Mouse (Mus musculus): Measurements from ENCODE around the gene 2300002M23Rik.
A peak's percentile ranks its signal among the peaks of the same experiment; 100 is the strongest.

2300002M23Rik gene

DNA sequence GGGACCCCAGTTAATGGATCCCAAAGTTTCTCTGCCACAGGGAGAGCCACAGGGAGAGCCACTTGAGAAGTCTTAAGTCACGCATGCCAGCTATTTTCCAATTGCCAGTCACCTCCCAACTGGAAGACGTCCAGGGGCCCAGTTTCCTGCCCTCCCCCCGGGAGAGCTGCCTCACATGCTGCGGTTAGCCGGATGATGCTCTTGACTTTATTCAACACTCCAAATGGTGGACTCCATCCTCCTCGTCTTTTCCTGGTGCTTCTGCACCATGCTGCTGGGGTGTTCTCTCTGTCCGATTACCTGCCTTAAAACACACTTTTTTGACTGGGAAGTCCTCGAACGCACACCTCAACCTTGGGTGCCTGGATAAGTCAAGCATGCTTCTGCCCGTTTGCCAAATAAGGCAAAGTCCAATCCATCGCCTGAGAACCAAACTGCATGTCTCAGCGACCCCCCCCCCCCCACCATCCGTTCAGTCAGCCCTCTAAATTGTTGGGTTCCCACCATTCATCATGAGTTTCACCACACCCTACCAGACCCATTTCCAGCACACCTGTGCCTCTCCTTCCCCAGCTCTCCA lies 11.0 kb upstream of the 2300002M23Rik start:
- DNase-seq (ENCODE audit: low spot score), result no peak

DNA sequence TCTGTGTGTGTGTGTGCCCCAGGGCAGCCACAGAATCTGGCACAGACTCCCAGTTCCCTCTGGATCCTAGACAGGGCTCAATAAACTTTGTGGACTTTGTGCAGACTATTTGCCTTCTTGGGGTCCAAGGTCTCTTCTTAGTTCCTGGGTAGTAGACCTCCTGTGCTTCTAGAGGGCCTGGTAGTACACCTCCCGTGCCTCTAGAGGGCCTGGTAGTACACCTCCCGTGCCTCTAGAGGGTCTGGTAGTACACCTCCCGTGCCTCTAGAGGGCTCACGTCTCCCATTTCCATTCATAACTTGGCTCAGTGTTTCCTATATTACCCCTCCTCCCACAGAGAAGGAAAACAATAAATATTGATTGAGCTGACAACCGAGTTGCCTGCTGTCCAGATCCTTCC lies 10.4 kb upstream of the 2300002M23Rik start:
- DNase-seq (ENCODE audit: low spot score), result no peak

DNA sequence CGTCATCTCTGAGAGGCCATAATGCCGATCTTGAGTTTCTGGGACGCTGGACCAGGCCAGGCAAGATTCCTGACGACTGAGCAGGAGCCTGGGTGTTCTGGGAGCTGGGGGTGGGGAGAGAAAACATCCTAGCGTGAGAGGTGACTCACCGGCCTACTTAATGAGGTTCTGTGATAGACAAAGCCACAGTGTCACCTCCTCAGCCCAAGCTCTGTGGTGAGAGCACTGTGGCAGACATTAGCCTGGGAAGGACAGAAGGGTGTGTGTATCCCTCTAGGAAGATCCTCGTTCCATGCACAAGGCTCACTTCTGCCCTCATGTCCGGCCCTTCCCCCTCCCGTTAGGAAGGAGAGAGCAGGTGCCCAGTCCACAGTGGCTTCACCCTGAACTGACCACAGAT lies 9.9 kb upstream of the 2300002M23Rik start:
- no peak for DNase-seq (ENCODE audit: low spot score)

DNA sequence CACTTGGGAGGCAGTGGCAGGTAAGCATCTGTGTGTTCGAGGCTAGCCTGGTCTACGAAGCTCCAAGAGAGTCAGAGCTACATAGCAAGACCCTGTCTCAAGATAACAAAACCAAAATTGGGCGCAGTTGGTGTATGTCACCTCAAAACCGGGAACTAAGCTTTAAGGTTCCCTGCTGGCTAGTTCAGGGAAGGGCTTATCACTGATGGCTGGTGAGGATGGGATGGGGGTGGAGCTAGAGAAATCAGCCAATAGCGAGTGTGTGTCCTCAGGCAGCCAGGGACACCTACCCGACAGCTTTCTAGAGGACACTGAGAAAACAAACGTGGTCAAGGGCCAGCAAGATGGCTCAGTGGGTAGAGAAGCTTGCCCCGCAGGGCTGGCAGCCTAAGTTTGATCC lies 9.0 kb upstream of the 2300002M23Rik start:
- no peak for DNase-seq (ENCODE audit: low spot score)

DNA sequence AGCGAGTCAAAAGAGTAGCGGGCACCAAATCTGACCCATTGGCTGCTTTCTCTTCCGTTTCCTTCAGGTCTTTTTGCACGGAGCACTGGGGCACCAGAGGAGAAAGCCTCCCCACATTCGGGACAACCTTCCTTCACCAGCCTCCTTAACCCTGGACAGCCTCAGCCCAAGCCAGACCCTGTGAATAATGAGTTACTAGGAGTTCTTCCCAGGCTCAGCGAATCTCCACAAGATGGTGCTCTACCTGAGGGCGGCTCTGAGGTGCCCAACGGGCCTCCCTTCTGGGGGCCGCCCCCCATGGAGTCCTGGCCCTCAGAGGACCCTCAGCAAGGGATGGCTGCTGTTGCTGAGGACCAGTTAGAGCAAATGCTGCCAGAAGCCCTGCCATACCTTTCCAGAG lies 517 bp downstream of the 2300002M23Rik start:
- no peak for DNase-seq (ENCODE audit: low spot score)

DNA sequence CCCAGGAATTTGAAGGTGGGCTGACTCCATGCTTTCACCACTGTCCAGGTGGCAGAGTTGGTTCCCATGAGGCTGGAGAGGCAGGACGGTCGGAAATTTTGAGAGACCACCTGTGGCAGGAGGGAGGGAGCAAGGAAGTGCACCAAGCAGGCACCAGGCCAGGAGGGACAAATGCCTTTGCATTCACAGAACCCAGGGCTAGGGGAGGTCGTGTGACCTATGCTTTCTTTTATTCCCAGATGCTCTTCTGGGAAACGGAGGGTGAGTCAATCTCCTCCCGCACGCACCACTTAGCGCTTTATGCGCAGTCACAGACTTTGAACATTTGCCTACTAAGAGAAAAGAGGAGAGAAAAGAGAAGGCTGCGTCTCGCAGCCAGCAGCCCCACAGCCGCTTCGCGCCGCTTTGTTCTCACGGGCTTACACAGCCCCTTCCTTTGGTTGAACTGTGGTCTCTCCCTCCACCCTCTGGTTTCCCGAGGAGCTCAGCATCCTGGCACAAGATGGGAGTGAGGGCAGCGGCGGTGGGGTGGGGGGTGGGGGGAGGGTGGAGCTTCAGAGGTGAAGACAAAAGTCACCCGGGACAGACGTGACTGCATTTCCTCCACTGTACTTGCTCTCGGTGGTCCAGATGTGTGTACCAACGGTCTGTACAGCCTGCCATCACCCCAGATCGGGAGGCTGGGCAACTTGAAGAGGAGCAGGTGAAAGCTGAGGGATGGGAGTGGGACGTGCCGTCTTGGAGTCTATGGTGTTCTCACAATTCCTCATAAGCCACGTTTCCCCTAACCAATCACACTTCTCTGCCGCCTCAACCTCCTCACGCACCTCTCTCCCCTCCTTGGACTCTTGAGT lies 2.1 kb downstream of the 2300002M23Rik start:
- no peak for DNase-seq (ENCODE audit: low spot score)

DNA sequence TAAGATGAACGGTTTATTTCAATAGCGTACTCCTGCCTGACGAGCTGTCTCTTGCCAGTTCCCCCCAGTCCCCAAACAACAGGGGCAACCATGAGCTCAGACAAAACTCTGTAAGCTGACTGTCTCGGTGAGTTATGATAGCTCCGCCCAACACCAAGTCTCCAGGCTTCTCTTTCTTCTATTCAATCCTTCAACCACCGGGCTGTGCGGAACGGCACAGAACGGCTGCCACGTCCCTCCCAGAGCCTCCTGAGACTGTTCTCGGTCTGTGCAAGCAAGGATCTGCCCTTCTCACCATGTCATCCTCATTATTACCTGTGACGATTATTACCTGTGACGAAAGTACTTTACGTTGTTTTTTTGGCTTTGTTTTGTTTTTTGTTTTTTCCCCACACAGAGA lies 3.6 kb downstream of the 2300002M23Rik start:
- DNase-seq (ENCODE audit: low spot score), result no peak

DNA sequence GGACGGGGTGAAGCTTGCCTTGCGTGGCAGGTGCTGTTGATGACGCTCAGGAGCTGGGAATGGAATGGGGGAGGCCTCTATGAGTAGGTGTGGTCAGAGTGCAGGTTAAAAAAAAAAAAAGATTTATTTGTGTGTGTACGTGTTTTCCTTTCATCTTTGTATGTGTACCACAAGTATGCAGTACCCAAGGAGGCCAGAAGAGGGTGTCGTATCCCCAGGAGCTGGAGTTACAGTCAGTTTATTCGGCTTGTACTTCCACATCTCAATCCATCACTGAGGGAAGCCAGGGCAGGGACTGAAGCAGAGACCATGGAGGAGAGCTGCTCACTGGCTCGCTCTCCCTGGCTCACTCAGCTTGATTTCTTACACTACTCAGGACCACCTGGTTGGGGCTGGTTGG lies 4.2 kb downstream of the 2300002M23Rik start:
- no peak for DNase-seq (ENCODE audit: low spot score)

DNA sequence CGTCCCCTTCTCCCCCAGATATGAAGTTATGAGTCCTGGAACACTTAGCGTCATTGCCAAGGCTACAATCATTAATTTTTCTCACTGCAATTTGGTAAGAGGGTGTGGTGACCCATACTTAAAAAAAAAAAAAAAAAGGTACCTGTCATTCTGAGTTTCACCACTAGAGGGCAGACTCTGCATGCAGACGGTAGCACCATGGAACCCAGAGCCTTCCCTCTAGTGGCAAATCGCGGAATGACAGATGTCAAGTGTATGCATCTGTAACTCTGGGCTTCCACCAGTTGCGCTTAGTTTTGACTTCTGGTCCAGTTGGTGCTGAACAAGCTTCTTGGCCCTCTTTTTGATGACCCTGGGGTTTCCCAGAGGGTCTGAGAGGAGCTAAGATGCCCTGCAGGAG lies 11.0 kb downstream of the 2300002M23Rik start:
- DNase-seq (ENCODE audit: low spot score), result peak; percentile 42

DNA sequence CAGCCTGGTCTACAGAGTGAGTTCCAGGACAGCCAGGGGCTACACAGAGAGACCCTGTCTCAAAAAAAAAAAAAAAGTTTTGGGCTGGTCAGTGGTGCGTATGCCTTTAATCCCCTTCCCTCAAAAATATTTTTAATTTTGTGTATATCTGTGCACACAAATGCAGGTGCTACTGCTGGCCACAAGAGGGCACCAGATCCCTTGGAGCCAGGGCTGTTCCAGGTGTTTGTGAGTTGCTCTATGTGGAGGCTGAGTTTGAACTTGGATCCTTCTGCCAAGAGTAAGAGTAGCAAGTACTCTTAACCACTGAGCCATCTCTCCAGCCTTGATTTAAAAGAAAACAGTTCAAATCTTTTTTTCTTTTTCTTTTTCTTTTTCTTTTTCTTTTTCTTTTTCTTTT lies 15.7 kb downstream of the 2300002M23Rik start:
- DNase-seq (ENCODE audit: low spot score), result no peak

DNA sequence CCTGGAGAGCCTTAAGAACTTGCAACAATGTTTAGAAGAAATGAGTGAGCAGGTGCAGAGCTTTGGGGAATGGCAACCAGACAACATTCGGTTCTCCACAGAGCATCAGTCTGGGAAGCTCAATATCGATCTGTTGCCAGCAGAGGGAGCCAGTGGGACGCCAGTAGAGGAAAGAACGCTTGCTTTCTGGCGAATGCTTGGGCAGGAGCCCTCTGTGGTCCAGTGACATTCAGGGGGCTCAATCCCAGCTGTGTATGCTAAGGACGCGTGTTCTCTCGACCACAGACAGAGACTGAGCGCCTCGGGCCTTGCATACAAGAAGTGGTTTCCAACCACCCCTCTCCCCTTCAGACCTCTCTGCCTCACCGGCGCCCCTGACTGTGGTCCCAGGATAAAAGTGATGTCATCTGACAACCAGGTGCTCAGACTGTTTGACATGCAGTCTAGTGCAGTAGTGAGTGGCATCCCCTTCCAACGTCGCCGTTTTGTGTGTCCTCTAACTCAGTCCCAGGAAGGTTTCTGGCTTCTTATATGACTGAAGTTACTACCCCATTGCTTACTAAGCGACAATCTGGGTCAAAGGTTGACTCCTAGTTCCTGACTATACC lies 17.2 kb downstream of the 2300002M23Rik start:
- DNase-seq (ENCODE audit: low spot score), result peak; percentile 62

DNA sequence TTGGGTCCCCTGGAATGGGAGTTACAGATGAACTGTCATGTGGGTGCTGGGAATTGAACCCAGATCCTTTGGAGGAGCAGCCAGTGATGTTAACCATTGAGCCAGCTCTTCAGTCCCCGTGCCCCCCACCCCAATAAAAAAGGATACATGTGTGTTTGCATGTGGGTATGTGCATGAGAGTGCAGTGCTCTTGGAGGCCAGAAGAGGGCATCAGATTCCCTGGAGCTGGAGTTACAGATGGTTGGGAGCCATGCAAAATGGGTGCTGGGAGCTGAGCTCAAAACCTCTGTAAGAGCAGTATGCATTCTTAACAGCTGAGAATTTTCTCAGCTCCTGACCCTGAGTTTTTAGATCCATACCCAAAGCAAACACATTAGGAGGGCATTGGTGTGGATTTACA lies 20.0 kb downstream of the 2300002M23Rik start:
- no peak for DNase-seq (ENCODE audit: low spot score)

DNA sequence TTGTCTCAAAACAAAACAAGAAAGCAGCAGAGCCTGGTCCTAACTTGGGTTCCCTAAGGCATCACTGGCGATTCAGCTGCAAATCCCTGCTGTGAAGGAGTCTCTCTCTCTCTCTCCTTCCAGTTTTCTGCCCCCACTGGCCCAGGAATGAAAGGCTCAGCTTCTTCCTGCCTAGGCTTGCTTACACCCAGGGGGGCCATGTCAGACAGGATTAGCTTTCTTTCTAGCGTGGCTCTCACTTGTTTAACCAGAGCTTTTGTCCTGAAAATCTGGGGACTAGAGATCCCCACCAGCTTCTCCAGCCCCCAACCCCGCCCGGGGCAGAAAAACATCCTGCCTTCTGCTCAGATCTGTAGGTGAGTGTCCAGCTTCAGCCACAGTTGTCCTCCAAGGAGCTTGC lies 21.1 kb downstream of the 2300002M23Rik start:
- DNase-seq (ENCODE audit: low spot score), result no peak

DNA sequence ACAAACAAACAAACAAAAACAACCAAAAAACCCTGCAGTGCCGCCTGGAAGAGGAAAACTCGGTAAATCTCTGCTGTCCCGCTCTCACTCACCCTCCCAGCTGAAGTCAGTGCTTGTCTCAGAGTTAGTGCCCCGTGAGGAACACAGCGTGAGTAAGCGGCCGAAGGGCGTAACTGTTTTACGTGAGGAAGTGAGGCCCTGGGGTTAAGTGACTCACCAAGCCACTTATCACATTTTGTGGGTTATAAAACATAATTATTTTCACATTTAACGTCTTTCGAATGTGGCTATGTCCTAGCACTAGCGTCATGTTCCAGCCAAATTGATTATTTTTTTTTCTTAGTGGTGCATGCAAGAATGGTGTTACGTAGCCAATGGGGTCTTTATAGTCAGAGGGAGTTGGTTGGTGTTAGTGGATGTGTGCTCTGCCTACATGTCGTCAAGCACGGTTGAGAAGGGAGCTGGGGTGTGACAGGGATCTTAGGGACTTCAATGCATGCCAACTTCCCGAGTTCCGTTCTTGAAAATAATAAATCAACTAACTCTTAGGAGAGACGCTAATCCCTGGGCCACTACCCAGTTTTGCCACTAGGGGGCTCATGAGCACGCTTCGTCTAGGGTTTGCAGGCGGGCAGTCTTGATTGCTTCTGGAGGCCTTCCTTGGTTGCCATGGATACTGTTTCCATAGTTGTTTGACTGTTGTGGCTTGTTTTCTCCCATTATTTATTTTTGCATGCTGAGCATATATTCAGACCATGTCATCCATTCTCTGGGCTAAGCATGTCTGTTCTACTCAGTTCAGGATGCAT lies 23.4 kb downstream of the 2300002M23Rik start:
- peak; percentile 51 for DNase-seq (ENCODE audit: low spot score)

DNA sequence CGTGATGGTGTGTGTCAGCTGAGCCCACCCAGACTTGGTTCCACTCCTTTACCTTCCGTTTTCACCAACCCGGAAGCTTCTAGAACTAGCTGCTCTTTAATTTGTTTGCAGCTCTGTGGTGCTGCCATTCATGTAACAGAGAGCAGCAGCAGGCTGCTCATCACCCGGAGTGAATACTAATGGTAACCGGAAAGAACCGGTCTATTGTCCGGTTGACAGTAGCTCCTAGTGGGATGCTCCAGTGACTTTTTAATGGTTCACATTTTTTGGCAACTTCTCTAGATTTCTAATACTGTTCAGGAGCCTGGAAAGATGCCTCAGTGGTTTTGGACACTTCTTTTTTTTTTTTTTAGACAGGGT lies 23.9 kb downstream of the 2300002M23Rik start:
- DNase-seq (ENCODE audit: low spot score), result no peak

DNA sequence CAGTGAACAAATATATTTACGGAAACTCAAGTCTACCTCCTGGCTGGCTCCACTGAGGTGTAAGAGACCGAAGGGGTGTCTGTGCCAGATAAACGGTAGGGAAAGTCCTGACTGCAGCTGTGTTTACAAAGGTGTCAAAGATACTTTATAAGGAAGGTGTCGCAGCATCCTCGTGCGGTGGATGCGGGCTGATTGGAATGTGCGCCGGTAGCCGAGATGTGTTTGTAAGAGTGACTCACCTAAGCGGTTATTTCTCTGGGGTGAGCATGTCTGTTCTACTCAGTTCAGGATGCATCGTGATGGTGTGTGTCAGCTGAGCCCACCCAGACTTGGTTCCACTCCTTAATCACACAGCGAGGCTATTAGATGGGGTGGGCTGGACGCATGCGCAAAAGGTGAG lies 24.5 kb downstream of the 2300002M23Rik start:
- DNase-seq (ENCODE audit: low spot score), result no peak

DNA sequence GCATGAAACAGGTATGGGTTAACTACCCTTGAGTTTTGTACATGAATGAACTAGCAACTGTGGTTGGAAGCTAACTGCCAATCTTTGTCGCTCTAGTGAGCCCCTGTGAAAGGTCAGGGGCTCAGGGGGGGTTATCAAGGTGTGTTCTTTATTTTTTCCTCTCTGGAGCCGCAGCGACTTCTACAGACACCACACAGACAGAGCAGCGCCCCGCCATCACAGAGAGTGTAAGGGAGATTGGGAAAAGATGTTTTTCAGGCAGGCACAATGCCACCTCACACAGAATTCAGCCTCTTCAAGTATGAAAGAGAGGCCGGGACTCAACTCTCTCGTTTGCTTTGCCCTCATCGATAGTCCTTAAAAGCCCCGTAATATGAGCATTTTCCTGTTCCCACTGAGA lies 24.9 kb downstream of the 2300002M23Rik start:
- no peak for DNase-seq (ENCODE audit: low spot score)

DNA sequence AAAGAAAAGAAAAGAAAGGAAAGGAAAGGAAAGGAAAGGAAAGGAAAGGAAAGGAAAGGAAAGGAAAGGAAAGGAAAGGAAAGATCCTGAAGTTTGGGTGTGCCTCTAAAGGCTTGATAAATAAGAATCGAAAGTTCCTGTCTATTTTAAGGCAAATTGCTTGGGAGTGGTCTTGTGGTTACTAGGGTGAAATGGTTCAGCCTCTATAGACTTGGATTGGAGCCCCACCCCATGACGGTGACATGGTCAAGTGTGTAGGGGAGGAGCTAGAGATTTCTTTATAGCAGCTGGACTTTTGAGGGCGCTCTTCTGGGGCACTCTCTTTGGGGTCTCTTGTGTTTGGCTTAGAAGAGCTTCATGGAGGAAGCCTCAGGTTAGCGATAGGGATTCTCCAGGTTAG lies 26.5 kb downstream of the 2300002M23Rik start:
- no peak for DNase-seq (ENCODE audit: low spot score)

DNA sequence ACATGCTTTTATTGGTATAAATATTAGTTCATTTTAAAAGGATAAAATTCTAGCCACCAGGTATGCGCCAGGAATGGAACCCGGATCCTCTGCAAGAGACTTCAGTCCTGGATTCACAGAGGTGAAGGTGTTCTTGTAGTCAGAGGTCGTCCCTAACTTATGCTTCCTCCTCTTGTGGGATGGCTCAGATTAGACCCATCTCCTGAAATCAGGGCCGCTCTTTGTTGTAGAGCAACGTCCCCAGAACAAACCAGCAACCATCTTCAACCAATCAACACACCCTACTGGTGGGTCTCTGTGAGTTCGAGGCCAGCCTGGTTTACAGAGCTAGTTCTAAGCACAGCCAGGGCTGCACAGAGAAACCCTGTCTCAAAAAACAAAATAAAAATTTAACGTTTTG lies 27.2 kb downstream of the 2300002M23Rik start:
- DNase-seq (ENCODE audit: low spot score), result no peak

DNA sequence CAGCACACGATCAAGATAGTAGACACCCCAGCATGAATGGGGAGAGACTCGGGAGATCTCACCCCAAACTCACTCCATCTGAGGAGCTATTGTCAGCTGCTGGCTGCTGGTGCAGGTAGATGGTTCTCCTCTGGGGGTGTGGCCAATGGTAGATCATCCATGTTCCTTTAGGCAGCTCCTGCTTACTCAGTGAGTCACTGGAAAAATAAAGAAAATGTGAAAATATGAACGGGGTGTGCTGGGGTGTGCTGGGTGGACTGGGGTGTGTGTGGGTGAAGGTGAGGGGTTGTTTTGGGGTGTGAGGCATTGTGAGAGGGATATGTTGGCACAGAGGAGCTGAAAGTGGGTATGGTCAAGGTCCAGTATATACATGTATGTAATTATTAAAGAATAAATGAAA lies 30.1 kb downstream of the 2300002M23Rik start:
- DNase-seq (ENCODE audit: low spot score), result no peak

DNA sequence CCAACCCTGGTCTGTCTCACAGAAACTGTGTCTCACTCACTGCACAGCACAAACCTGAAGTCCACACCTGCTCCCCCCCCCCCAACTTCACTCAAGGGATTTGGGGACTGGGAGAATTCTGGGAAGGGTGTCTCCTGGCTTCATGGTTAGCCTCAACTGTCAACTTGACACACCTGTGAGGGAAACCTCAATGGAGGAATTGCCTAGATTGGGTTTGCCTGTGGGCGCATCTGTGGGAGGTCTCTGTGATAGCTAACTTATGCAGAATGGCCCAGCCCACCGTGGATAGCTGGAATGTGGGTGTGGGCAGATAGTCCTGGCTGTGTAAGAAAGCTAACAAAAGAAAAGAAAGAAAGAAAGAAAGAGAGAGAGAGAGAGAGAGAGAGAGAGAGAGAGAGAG lies 34.0 kb downstream of the 2300002M23Rik start, which contains the start of gene Sfta2:
Sfta2 (plus strand) TSS at position 301 of the 400 bp plus-strand sequence.
- DNase-seq (ENCODE audit: low spot score), result no peak

DNA sequence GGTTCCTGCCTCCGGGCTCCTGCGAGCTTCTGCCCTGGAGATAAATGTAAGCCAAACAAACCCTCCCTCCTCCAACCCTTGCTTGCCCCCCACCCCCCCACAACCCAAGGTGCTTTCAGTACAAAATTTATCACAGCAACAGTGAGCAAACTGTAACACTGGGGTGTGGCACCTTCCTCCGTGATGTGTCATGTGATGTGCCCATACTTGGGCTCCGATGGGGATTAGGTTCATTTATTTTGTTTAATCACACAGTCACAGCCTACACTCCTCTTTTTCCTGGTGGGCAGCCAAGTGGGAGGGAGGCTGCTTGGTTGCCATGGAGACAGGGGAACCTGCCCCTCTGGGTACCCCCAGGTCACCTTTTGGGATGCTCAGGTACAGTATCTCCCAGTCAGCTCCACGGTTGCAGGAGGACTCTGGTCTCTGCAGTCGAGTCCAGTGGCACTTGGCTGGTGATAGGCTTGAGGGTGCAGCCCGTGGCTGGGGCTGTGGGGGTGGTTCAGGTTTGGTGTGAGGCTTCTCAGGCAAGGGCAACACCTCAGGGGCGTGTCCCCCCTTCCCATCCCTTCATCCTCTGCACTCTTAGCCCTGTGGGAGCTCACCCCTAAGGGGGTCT lies 34.6 kb downstream of the 2300002M23Rik start:
- no peak for DNase-seq (ENCODE audit: low spot score)

All from left cerebral cortex, adult 11 months (tissue).